Mouse (Mus musculus): ENCODE measurements around the gene Mxra7.

Gene Mxra7

GRCm38 (mm10) chr11:116817567-116817966 is 10.3 kb downstream of the Mxra7 start:
- no peak for DNase-seq (ENCODE audit: low spot score)

DNA sequence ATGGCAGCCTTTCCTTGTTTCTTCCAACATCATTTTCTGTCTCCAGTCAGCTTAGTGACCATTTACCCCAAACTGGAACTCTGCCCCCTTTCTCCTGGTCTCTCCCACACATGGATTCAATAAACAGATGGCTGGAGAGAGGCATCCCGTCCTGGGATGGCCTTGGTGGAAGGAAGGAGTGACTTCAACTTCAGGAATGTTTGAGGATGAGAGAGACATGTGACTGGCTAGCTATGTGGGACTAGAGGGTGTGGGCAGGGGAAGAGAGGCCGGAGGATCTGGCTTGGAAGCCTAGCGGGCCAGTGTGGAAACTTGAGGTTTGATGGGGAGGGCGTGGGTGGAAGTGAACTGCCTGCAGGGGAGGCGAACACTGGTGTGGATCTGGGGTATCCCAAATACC is 11.1 kb downstream of the Mxra7 start:
- DNase-seq (ENCODE audit: low spot score), result no peak

GRCm38 (mm10) chr11:116814884-116815415 is 12.9 kb downstream of the Mxra7 start:
- no peak for DNase-seq (ENCODE audit: low spot score)

GRCm38 (mm10) chr11:116814076-116814883 is 13.6 kb downstream of the Mxra7 start:
- DNase-seq (ENCODE audit: low spot score), result no peak

- DNase-seq (ENCODE audit: low spot score), result no peak
These were observed 14.2 kb downstream of the Mxra7 start for GRCm38 (mm10) chr11:116813610-116814009.

- DNase-seq (ENCODE audit: low spot score), result no peak
These were observed 14.9 kb downstream of the Mxra7 start for GRCm38 (mm10) chr11:116812793-116813529.

- DNase-seq (ENCODE audit: low spot score), result no peak
These were observed 16.6 kb downstream of the Mxra7 start for GRCm38 (mm10) chr11:116810983-116811901.

- DNase-seq (ENCODE audit: low spot score), result no peak
These were observed 17.3 kb downstream of the Mxra7 start for GRCm38 (mm10) chr11:116810528-116810927.

GRCm38 (mm10) chr11:116809520-116809919 is 18.3 kb downstream of the Mxra7 start:
- DNase-seq (ENCODE audit: low spot score), result no peak

DNA sequence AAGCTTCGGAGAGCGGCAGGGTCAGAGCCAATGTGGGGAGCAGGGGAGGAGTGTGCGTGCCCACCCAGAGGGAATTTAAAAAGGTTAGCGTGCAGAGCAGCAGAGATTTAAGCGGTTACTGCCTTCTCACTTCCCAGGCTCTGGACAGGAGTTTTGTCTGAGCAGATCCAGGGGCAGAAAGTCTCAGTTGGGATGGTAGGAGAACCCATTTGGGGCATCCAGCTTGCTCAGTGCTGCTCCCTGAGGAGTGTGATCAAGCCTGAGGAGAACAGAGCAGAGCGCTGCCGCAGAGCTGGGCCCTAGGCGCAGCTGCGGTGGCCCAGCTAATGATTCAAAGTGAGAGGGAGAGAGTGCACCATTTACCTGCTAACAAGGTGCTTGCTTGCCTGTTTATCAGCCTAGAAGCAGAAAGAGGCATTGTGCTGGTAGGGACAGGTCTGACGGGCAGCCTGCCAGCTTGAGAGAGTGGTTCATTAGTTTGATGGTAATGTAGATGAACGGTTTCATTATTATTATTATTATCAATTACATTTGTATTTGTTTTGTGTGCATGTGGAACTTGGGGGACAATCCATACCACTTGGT is 18.9 kb downstream of the Mxra7 start:
- no peak for DNase-seq (ENCODE audit: low spot score)

DNA sequence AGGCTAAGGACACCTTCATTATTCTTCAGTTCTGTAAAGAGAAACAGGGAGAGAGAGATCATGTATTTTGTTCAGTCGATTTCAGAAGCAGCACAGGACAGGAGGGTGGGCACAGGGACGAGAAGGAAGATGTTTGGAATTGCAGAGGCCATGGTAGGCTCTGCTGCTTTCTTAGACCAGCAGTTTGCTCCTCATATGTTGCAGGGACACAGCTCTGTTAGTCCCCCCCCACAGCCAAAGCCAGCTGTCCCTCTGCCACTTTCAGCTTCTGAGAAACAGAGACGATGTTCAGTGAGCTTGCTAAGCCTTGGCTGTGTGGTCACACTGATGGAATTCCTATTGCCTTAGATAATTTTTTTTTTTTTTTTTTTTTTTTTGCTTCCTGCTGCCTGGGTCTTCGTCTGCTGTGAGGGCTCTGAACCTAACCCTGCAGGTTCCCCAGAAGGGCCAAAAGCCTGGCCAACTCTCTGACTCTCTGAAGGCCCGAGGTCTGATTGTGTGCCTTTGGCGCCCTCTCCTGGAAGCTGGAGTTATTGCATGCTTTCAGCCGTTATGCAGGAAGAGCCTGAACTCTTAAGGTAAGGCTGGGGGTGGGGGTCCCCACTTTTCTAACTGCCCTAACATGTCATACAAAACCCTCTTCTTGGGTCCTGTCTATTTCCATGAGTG is 19.8 kb downstream of the Mxra7 start:
- DNase-seq (ENCODE audit: low spot score), result peak; percentile 82

GRCm38 (mm10) chr11:116807526-116807925 is 20.3 kb downstream of the Mxra7 start:
- DNase-seq (ENCODE audit: low spot score), result no peak

GRCm38 (mm10) chr11:116807116-116807515 is 20.7 kb downstream of the Mxra7 start:
- no peak for DNase-seq (ENCODE audit: low spot score)

DNA sequence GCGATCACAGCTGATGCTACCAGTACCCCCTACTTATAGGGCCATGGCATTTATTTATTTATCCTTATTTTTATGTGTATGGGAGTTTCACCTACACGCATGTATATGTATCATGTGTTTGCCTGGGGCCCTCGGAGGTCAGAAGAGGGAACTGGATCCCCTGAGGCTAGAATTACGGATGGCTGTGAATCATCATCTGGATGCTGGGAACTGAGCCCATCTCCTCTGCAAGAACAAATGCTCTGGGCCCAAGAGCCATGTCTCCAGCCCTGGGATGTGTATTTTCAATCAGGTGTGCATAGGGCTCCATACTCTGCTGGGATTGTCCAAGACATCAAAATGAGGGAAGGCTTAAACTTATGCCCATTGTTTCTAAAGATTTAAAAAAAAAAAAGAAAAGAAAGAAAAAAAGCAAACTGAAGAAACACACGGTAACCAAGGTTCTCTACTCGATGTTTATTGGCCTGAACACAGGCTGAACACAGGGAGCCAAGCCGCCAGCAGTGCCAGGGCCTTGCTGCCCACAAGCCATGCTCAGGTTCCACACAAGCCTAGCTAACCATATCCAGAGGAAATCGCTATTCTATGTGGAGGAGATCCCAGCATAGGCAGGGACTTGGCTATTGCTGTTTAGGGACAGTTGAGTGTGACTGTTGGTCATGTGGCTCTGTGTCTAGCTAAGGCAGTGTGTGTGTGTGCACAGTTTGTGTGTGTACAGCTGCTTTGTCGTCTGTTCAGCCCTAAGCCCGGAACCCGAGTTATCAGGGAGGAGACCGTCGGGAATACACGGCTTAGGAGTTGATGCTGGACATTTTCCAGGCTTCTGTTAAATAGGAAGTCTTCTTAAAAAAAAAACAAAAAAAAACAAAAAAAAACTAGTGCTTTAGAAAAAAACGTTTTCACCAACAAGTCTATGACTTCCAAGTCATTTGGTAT is 21.4 kb downstream of the Mxra7 start:
- no peak for DNase-seq (ENCODE audit: low spot score)

DNA sequence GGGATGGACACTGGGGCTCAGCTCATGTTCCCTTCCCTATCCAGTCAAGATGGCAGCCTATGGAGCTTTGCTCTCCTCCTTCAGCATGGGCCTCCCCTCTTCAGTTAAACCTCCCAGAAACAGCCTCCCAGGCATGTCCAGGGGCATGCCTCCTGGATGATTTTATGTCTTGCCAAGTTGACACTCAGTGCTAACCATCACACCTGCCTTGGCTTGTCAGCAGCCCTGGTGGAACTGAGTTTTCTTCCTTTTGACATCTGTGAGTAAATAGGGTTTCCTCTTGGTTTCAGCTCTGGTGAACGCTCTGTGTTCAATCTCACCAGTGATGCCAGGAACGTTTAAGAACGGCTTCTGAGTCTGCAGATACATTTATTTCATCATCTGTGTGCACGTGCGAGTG is 25.1 kb downstream of the Mxra7 start:
- no peak for DNase-seq (ENCODE audit: low spot score)

DNA sequence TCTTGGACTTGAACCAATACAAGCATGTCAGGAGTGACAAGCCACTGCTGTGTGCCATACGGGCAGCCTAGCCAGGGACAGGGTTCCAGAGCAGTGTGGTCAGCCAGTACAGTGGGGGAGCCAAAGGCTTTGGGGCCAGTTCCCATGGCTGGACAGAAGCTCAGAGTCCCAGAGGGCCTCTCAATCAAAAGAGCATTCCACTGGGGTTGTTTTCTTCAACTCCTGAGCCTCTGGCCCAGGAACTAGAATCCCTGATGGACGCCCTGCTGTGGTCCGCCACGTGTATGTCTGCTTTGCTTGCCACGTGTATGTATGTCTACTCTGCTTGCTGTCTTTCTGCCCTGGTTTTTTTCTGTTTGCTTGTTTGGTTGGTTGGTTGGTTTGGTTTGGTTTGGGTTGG is 26.7 kb downstream of the Mxra7 start:
- no peak for DNase-seq (ENCODE audit: low spot score)

DNA sequence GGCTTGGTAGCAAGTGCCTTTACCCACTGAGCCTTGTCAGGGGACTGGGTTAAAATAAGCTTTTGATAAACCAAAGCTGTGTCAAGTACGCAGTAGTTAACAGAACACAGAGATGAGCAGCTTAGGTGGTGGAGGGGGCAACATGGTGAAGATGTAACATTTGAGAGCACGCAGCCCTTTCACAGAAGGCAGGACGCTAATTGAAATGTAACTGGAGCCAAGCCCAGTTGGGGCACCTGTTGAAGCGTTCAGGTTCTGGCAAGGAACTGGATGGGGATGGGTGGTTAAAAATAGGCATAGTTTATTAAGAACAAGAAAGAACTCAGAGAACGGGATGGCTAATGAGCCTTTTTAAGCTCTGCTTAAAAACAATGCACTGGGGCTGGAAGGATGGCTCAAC is 28.5 kb downstream of the Mxra7 start:
- DNase-seq (ENCODE audit: low spot score), result no peak

GRCm38 (mm10) chr11:116784221-116784620 is 43.6 kb downstream of the Mxra7 start:
- DNase-seq (ENCODE audit: low spot score), result no peak

- DNase-seq (ENCODE audit: low spot score), result no peak
These were observed 45.1 kb downstream of the Mxra7 start for GRCm38 (mm10) chr11:116782737-116783145.

GRCm38 (mm10) chr11:116775407-116775806 is 52.4 kb downstream of the Mxra7 start, which contains the start of gene St6galnac1:
St6galnac1 (minus strand) TSS chr11:116775507.
- no peak for DNase-seq (ENCODE audit: low spot score)
